Mouse (Mus musculus) liver, postnatal 0 days (tissue): ENCODE data around the gene Gm49630. TPM values are rescaled to one million over a fixed set of nuclear protein-coding genes. Genes with fewer than 3 reads are reported as not detected.
"Not testable (repeated sequence)": the region's sequence is repeated elsewhere in the genome, so short reads cannot be mapped to it uniquely, and the experiment has no call there.

Experiments
- ATAC-seq: fragments of 200-750 bp; cut with Nextera tagmentation; 2 replicates; pipeline ENCODE4 v1.8.0; 2017; ENCODE audit warnings: mild to moderate bottlenecking, moderate library complexity
- DNase-seq: peaks from one replicate; pipeline ENCODE4 v3.0.0-alpha.2; 2016
- H3K27ac ChIP-seq: fragments of 300-500 bp; sonication (generic); 2 replicates; pipeline ENCODE4 v1.5.1; 2014; ENCODE audit warnings: antibody characterized with exemption, moderate library complexity, mild to moderate bottlenecking, low read depth
- H3K27me3 ChIP-seq: fragments of 300-500 bp; sonication (generic); 2 replicates; pipeline ENCODE4 v1.6.1; 2014; ENCODE audit warnings: low read length, control low read depth, mixed read lengths; ENCODE audit not compliant: insufficient read depth
- H3K36me3 ChIP-seq: fragments of 300-500 bp; sonication (generic); replicated peaks from 2 replicates; pipeline ENCODE4 v1.6.1; 2014; ENCODE audit warnings: mild to moderate bottlenecking, control low read depth, low read length, moderate library complexity, mixed read lengths; ENCODE audit not compliant: insufficient read depth
- H3K4me1 ChIP-seq: fragments of 300-500 bp; sonication (generic); 2 replicates; pipeline ENCODE4 v1.6.1; 2014; ENCODE audit warnings: antibody characterized with exemption, mild to moderate bottlenecking, control low read depth; ENCODE audit not compliant: insufficient read depth
- H3K4me2 ChIP-seq: fragments of 300-500 bp; sonication (generic); 2 replicates; pipeline ENCODE4 v1.6.1; 2014; ENCODE audit warnings: low read depth, mild to moderate bottlenecking, low read length, moderate library complexity, mixed read lengths
- H3K4me3 ChIP-seq: fragments of 300-500 bp; sonication (generic); 2 replicates; pipeline ENCODE4 v1.5.1; 2014; ENCODE audit warnings: low read depth, low read length
- H3K9ac ChIP-seq: fragments of 300-500 bp; sonication (generic); replicated peaks from 2 replicates; pipeline ENCODE4 v1.6.1; 2014; ENCODE audit warnings: mild to moderate bottlenecking, moderate library complexity
- H3K9me3 ChIP-seq: fragments of 300-500 bp; sonication (generic); 2 replicates; pipeline ENCODE4 v1.6.1; 2016; ENCODE audit warnings: mild to moderate bottlenecking, control low read depth, low read length, mixed read lengths
- WGBS: fragments of 180-500 bp; shearing (Covaris S2); extraction: QIAGEN DNeasy Blood & Tissue Kit; methylation state at CpG from one replicate; pipeline ENCODE4 v1.1.7; 2014; ENCODE audit not compliant: insufficient replicate concordance; 5-methylcytosine and 5-hydroxymethylcytosine counted together
- polyA plus RNA-seq: library from polyadenylated mRNA; unstranded; fragments of >200 nt; fragmentation: Nextera tagmentation; extraction: Ambion mirVana; gene quantifications from 2 replicates; pipeline ENCODE4 v1.2.1, GENCODE M21; 2015

Gm49630 gene
- polyA plus RNA-seq, 1 experiment from 2014 or later = not detected

GRCm38 (mm10) chr17:7376951-7377700 is 5.3 kb upstream of the Gm49630 start:
- H3K9ac ChIP-seq, H3K4me3 ChIP-seq, H3K27me3 ChIP-seq, H3K4me2 ChIP-seq, DNase-seq, H3K27ac ChIP-seq, ATAC-seq, H3K9me3 ChIP-seq, H3K4me1 ChIP-seq, H3K36me3 ChIP-seq: not testable (repeated sequence)
- 88% methylated on average over 1 of the region's 3 CpGs for WGBS

- not testable (repeated sequence) for H3K36me3 ChIP-seq, H3K27me3 ChIP-seq, H3K27ac ChIP-seq, H3K9ac ChIP-seq, H3K9me3 ChIP-seq, H3K4me1 ChIP-seq, DNase-seq, H3K4me2 ChIP-seq, ATAC-seq, H3K4me3 ChIP-seq
- WGBS = 50% methylated on average over 4 of the region's 6 CpGs
Measured at GRCm38 (mm10) chr17:7369401-7369800, 2.4 kb downstream of the Gm49630 start.

GRCm38 (mm10) chr17:7366676-7367374 is 5.0 kb downstream of the Gm49630 start:
- H3K9ac ChIP-seq, H3K4me3 ChIP-seq, H3K4me2 ChIP-seq, ATAC-seq, H3K27ac ChIP-seq, H3K36me3 ChIP-seq, H3K27me3 ChIP-seq, H3K9me3 ChIP-seq, DNase-seq, H3K4me1 ChIP-seq: not testable (repeated sequence)
- WGBS = 41% methylated on average over 4 of the region's 7 CpGs

- not testable (repeated sequence) for H3K27me3 ChIP-seq, H3K4me1 ChIP-seq, ATAC-seq, H3K27ac ChIP-seq, H3K9me3 ChIP-seq, H3K4me2 ChIP-seq, H3K4me3 ChIP-seq, H3K36me3 ChIP-seq, DNase-seq, H3K9ac ChIP-seq
- no CpG with 5 or more reads among the region's 1 CpGs for WGBS
Measured at GRCm38 (mm10) chr17:7366265-7366664, 5.5 kb downstream of the Gm49630 start.

GRCm38 (mm10) chr17:7365615-7366014 is 6.2 kb downstream of the Gm49630 start:
- H3K4me3 ChIP-seq, H3K27me3 ChIP-seq, DNase-seq, H3K9ac ChIP-seq, H3K27ac ChIP-seq, H3K4me1 ChIP-seq, ATAC-seq, H3K4me2 ChIP-seq, H3K9me3 ChIP-seq, H3K36me3 ChIP-seq: not testable (repeated sequence)
- no CpG with 5 or more reads among the region's 3 CpGs for WGBS

GRCm38 (mm10) chr17:7360749-7361465 is 10.9 kb downstream of the Gm49630 start:
- H3K4me2 ChIP-seq, H3K4me1 ChIP-seq, H3K27ac ChIP-seq, H3K4me3 ChIP-seq, H3K36me3 ChIP-seq, ATAC-seq, DNase-seq, H3K9me3 ChIP-seq, H3K27me3 ChIP-seq, H3K9ac ChIP-seq: not testable (repeated sequence)
- WGBS = 65% methylated on average over 7 of the region's 9 CpGs

GRCm38 (mm10) chr17:7359806-7360205 is 12.0 kb downstream of the Gm49630 start:
- not testable (repeated sequence) for H3K4me3 ChIP-seq

GRCm38 (mm10) chr17:7352596-7352995 is 19.2 kb downstream of the Gm49630 start, which contains the start of gene Ttll2:
Gene Ttll2, minus strand, starts transcription at chr17:7352696.
- not testable (repeated sequence) for H3K27me3 ChIP-seq, H3K4me1 ChIP-seq, H3K36me3 ChIP-seq, H3K4me2 ChIP-seq, ATAC-seq, H3K9me3 ChIP-seq, H3K4me3 ChIP-seq, H3K27ac ChIP-seq, H3K9ac ChIP-seq, DNase-seq
- WGBS = 67% methylated on average over 1 of the region's 1 CpGs

More at GRCm38 (mm10) chr17:7359806-7360205, 12.0 kb downstream of the Gm49630 start:
- not testable (repeated sequence) for ATAC-seq, H3K27me3 ChIP-seq, H3K4me1 ChIP-seq, H3K9me3 ChIP-seq, H3K27ac ChIP-seq, H3K9ac ChIP-seq, H3K36me3 ChIP-seq, H3K4me2 ChIP-seq, DNase-seq
- WGBS = 73% methylated on average over 4 of the region's 4 CpGs

GRCm38 (mm10) chr17:7348765-7349164 is 23.0 kb downstream of the Gm49630 start:
- H3K9ac ChIP-seq, H3K4me3 ChIP-seq, H3K27me3 ChIP-seq, H3K4me1 ChIP-seq, H3K27ac ChIP-seq, ATAC-seq, H3K9me3 ChIP-seq, DNase-seq, H3K4me2 ChIP-seq, H3K36me3 ChIP-seq: not testable (repeated sequence)
- 50% methylated on average over 1 of the region's 3 CpGs for WGBS
